Mouse (Mus musculus) R1 (cell line): ENCODE data around the gene Stra8.

Source experiments
- DNase-seq: peaks from one replicate; pipeline ENCODE4 v3.0.0-alpha.2; 2018; ENCODE audit warnings: low read depth, low spot score

The Stra8 gene

DNA sequence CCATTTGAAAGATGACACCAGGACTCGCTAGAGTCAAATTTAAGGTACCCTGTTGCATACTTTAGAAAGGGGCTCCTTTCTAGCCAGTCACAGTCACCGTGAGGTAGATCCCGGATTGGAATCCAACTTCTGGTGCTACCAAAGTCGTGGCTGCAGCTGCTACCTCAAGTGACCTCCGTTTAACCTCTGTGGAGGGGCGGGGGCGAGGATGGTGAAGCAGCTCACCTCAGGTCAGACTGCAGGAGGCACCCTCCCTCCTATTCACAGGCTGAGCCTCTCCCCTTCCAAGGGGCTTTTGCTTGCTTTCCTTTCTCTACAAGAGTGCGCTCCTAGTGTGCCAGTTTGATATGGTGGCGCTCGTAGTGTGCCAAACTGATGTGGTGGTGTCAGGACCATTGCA lies at the start of gene Stra8:
TSS of gene Stra8 (plus strand) at position 208 of the 400 bp plus-strand sequence.
- DNase-seq, result peak; percentile 75

DNA sequence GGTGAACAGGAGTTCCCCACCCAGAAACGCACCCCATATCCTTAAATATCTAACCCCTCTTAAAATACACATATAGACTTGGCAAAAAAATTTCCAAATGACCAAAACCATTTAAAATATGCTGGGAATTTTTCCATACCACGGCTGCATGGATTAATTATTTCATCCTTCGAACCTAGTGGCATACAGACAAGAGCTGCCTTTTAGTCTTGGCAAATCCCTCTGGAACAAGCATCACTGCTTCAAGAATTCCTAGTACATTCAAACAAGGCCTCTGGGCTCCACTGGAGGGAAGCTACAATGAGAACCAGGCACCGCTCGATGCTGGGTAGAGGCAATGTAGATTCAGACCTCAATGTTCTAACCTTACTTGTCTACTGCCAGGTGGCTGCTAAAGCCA lies 49.2 kb upstream of the Stra8 start:
- DNase-seq, result no peak

DNA sequence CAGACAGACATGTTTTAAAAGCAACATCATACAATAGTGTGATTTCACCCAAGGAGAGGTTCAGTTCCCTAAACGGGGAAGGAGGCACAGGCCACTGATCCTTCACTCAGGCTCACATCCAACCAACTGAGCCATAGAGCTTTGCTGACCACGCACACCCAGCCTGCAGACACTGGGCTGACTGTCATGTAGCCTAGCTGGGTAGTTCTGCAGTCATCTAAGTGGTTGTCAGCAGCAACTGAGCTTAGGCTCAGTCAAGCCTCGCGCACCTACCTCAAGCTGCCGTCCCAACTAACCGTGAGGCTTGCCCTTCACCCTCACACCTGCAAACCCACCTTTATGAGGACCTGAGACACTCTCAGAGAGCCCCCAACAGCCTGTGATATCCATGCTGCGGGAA lies 48.0 kb upstream of the Stra8 start:
- DNase-seq, result no peak

DNA sequence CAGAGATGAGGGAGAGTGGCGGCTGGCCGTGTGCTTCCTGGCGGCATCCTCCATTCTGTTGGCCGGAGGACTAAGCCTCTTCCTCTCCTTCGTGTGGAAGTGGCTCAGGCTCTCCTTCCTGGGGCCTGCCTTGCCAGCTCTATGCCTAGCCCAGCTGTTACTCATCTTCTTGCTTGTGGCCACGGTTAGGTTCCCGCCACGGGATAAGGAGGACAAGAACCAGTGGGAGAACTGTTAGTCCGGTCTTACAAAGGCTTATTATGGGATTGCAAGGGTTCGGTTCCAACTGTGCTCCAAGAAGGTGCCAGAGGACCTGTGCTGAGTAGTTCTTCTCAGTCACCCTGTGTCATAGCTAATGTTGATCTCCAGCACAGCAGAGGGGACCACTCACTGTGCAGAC lies 47.1 kb upstream of the Stra8 start:
- no peak for DNase-seq

DNA sequence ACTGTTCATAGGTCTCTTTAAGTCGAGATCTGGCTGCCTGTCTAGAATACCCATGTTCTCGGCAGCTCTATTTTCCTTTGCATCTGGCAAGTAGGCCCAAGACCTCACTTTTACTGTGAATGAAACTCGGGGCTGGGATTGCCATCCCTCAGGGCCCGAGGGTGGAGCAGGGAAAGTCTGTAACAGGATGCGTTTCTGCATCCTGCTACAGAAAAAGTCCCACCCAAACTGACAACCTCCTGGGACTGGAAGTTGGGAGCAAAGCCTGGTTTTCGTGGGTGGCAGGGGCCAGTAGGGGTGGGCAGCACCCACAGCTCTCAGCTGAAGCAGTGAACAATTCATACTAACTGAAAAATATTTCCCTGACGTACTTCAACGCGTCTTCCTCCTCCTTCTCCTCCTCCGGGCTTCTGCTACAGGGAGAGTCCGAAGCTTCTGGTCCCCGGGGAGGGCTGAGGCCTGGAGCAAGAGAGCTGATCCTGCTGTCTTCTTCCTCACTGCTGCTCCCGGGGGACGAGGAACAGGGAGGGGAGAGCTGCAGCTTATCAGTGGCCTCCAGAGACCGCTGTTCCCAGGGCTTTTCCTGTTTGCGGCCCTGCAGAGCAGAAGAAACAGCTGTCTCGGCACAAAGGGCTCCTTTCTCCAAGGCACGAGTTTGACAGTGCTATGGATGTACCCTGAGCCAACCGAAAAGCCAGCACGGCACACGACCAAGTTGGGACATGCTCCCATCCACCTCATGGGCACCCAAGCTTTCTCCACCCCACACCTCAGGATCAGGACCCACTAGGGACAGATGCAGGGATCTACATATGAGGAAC lies 45.7 kb upstream of the Stra8 start:
- DNase-seq, result no peak

DNA sequence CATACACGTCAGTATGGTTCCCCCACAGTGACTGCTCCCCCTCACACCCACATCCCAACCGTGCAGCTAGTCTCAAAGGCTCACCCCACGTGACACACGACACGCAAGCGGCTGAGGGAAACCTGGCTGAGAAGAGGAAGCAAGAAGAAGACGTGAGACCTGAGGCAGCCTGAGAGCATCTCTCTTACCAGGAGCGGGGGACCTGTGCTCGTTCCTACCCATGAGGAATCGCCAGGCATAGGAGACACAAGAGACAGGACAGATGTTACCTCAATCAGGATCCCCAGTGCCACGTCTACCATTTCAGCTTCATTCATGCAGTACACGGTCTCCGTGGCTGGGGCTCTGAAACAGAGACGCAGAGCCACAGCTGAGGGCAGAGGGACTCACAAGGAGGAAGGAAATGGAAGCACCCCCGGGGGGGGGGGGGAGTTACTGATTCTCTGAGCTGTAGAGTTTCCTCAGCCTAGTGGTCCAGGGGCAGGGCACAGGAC lies 44.6 kb upstream of the Stra8 start:
- DNase-seq, result no peak

DNA sequence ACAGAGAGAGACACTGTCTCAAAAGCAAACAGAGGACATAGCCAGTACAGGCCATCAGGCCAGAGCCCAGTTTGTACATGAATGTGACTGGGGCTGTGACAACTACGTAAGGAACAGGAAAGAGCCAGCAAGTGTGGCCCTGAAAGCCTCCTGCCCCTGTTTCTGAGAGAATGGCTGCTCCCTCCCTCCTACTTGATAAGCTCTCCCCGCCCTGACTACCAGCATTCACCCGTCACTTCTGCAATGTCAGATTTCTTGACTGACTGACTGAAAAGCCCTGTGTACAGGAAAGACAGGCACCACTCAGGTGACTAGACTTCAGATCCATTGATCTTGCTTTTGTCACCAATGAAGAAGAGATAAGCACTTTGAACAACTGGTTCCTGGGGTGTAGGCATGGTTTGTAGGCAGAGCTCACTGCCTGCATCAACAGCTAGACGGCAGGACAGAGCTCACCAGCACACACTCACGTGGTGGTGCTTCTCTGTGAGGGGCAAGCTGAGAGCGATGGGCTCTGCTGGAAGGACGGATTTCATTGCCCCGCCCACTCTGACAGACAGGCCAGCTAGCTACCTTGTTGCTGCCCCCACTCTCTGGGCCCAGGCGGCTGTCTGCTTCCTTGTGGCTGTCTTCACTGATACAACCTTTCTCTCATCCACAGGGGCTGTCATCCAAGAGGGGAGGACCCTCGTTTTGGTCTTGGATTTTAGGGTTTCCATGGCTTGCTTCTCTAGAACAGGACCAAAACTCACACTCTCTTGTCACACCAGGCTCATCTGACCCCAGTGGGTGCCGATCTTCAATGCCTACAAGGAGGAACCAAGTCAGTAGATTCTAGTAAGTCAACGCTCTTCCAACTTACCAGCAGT lies 43.8 kb upstream of the Stra8 start:
- DNase-seq, result no peak

DNA sequence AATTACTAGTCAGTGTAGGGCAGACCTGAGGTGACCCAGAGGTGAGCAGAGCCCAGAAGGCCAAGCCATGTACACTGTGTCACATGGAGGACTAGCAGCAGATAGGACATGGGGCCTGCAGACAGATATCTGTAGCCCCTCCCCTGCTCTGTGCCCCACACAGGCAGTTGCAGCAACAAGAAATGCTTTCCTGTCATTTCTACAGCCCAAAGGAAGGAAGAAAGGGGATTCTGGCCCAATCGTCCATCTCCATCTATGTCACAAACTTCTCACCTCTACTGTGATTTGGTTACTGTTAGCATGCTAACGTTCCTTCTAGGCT lies 43.2 kb upstream of the Stra8 start:
- no peak for DNase-seq

DNA sequence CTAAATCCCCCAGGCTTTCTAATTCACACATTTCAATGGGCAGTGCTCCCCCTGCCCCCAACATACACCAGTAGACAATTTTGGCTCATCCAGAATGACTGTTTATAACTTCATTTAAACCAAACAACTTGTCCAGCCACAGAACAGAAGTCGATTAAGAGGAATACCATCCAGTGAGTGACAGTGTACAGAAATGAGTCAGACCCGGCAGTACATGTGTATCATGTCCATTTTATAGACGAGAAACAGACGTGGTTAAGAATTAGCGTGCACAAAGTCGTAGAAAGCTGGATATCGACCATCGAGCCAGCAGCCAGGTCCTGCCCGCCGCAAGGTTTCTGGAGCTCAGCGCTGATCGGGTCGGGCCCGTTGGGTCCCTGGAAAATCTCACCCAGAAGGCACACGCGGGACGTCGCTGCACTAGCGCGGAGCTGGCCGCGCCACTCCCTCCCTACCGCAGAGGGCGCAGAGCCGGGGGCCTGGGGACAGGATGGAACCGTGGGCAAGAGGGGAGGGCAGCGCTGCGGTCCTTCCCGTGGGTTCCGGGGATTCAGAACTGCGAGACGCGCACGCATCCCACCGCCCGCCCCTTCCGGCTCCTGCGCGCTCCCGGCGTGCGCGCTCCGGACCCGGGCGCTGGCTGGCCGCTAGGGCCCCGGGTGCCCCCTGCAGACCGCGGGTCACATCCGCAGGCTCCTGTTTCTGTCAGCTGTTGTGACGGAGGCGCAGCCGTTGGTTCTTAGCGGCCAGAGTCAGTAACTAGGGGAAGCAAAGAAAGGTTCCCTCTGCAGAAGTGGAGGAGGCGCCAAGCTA lies 42.2 kb upstream of the Stra8 start, which contains the start of gene Cyren:
TSS of gene Cyren (minus strand) at position 552 of the 813 bp plus-strand sequence.
- DNase-seq, result peak; percentile 91

DNA sequence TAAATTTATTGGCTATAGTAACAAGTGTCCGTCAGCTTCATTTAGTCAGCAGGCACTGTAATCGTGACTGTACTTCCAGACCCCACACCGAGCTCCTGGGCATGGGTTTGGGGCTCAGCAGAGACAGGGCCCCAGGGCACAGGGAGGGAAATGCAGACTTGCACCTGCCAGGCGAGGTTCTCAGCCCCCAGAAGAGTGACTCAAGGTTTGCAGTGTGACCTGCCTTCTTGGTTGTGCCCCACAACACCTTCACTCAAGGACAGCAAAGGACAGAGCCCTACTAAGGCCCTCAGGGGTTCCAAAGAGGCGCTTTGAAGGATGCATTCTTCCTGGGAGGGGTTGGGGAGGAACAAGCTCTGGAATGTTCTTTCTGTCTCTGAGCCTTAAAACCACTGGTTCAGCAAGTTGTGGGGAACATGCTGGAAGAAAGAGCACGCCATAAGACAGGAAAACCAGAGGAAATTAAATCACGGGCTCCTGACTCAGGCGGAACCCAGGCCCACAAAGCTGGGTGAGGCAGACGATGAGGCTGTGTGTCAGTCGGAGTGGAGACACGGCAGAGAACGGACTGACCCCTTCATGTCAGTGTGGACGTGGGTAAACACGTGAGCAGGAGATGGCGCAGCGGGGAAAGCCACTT lies 40.7 kb upstream of the Stra8 start:
- peak; percentile 46 for DNase-seq

DNA sequence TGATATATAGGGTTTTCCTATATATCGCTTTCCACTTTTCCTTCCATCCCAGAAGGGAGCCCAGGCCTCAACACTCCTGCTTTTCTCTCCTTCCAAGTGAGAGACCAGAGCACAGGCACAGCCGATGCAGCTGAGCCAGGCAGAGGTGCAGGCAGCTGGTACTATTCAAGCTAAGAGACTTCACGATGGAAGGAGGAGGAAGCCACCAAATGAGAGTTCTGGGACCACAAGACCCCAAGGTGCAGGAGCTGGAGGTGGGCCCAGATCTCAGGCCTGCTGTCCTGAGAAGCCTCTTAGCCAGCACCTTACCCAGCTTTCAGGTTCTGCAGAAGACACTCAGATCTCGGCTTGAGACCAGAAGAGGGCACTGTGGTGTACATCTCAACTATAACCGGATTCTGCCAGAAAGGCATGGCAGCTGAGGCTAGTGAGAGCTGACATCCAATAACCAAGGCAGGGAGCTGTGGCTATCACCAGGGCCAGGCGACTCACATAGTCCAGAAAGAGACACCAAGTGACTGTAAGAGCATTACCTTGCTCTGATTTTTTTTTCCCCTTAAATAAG lies 40.0 kb upstream of the Stra8 start:
- peak; percentile 65 for DNase-seq

DNA sequence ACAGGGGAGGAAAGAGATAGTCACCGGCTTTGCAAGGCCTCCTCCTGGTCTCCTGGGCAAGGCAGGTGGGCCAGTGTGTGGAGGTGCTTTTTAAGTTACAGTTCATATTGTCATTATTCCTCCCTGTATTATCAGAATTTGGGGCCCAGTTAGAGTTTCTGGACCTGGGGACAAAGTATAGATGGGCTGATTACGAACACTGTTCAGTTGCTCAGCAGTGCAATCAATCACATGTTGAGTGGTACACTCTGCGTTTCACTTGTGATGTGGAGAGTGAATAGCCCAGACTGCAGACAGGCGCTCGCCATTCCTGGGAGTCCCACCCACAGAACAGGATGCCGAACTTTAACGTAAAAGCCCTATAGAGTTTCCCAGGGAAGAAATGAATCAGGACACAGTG lies 35.2 kb upstream of the Stra8 start:
- no peak for DNase-seq

DNA sequence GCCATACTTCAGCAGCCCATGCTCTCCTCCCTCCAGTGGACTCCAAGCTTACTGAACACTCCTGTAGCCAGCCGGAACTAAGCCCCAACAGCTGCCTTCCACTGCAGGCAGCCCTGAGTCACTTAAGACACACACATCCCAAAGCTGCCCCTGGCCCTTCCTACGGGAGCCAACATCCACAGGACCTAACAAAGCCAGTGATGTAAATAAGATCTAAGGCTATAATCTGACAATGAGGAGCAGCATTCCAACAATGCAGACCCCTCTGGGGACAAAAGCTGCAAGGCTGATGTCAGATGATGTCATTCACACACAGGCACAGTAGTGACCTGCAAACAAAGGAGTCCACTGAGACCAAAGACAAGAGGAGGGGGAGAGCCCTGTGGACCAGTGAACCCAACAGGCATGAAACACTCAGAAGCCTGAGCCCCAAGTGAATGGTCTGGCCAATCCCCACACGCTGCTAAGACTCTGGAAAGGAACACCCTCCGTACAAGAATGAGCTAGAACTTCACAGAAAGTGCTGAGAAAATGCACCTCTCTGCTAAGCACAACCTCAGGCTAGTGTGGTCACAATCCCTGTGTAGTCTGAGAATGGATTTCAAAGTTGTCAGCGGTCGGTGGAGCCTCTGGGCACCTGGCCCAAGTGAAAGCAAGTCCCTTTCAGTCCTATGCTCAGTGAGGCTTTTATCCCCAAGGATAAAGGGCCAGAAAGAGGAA lies 32.7 kb upstream of the Stra8 start:
- no peak for DNase-seq

DNA sequence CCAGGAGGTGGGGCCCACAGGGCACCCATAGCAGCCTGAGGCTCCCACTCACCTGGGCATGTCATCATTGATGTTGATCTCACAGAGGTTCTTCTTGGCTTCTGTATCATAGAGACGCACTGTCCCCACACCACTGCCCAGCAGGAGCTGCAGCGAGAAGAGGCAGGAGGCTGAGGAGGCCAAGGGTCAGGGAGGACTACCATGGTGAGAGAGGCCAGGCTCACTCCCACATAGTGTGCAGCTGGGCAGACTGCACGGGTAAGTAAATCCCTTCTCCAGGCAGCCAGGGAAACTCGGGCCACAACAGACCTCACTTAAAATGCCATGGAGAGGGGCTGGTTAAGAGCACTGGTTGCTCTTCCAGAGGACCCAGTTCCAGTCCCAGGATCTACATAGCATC lies 30.8 kb upstream of the Stra8 start:
- no peak for DNase-seq

DNA sequence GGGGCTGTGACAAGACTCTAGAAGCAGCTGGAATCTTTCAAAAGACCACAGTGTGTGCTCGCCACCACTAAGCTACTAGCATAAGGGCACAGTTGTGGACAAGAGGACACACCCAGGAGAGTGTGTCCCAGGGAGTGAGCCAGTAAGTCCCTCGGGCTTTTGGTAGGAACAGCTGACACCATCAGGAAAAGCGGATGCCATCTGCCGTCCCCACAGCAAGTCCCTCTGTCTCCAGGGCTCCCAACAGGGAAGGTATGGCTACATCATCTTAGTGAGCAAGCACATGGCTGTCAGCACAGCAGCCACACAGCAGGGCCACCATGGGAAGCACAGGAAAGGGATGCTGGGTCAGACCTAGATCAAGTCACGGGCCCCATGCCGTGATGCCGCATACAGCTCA lies 24.4 kb upstream of the Stra8 start:
- no peak for DNase-seq

DNA sequence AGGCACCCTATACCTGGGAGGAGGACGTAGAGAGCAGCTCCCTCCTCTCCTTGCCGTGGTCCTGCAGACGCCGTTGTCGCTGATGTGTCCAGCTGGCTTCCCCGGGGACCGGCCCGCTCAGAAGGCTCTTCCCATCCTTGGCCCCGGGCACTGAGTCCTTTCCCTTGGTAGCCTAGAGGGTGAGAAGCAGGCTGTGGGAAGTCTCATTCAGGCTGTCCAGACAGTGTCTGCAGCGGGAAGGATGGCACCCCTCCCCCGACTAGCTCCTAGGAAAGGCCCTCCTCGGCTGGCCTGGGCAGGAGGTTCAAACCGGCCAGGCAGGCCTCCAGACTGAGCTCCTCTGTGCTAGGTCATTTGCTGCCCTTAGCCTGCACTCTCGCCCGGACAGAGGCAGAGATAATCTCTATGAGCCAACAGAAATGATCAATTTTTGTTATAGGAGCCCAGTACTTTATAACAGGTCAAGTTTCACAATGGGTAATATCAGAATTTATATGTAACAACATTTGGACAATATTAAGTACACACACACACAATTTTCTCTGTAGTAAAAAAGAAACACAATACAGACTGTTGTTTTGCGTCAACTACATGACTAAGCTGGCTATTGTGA lies 23.7 kb upstream of the Stra8 start:
- DNase-seq, result no peak

DNA sequence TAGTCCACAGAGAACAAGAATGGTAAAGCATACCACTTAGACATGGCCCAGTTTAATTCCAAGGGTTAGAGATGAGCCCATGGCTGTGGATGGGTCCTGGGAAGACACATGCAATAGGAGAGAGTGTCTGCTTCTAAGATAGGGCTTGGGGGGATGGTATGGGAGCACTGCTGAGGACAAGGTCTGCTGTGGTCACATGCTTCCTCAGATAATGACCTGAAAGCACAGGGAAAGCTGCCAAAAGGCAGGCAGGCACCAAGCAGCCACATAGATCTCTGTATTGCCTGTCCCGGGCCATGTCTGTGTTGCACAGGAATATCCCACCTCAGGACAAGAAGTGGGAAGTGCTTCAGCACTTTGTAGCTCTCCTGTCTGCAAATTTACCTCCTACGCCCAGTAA lies 20.8 kb upstream of the Stra8 start:
- DNase-seq, result no peak

DNA sequence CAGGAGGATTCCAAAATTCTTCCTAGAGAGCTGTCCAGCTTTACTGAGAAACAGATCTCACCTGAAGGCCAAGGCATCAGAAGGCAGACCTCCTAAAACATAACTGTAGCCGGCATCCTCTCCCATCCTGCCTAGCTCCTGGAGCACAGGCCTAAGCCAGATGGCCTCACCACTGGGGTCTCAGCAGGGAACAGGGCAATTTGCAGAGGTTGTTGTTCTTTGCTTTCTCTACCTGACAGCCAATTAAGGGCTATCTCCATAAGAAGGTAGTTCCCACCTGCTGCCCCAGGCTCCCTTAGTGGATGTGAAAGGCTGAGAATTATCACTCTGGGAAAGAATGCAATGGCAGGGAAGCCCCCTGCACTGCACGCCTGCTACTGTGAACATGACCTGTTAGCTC lies 19.0 kb upstream of the Stra8 start:
- DNase-seq, result peak; percentile 69

DNA sequence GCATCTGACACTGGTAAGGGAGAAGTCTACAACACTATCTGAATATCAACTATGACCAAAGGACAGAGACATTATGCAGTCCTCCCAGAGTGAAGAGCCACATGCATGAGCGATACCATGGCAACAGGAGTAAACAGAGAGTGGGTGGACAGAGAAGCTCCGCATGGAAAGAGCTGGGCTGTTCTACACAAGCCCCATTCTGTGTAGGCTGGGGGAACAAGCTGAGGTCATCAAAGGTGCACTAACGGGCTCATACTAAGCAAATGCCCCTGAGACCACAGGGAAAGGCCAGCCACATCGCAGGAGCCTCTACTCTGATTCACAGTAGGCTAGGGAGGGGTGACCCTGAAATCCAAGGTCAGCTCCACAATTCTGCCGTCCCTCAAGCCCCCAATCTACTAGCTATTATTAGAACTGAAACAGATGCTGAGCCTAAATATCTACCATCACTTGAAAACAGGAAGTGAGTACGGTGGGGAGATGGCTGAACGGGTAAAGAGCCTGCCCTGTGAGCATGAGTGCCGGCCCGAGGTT lies 18.0 kb upstream of the Stra8 start:
- no peak for DNase-seq

DNA sequence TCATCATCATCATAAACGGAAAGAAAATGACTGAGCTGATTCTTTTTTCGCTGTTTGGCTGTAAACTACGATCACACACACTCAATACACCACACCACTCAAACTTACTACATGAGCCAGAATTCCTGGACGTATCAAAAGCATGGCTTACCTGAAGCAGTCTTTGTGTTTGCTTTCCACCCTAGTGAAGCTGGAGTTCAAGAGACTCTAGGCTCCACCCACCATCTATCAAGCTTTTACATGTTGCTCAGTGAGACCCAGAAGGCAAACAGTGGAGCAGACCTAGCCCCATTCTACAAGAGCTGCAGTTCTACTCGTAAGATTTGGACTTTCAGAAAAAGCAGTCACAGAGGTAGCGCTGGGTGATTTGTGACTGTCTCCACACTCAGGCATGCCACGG lies 17.4 kb upstream of the Stra8 start:
- no peak for DNase-seq
